Mouse (Mus musculus): ENCODE measurements around the gene Cep41.

The Cep41 gene

GRCm38 (mm10) chr6:30711365-30711763, 17.8 kb upstream of the Cep41 start:
- DNase-seq (ENCODE audit: inconsistent ontology term): no peak

DNA sequence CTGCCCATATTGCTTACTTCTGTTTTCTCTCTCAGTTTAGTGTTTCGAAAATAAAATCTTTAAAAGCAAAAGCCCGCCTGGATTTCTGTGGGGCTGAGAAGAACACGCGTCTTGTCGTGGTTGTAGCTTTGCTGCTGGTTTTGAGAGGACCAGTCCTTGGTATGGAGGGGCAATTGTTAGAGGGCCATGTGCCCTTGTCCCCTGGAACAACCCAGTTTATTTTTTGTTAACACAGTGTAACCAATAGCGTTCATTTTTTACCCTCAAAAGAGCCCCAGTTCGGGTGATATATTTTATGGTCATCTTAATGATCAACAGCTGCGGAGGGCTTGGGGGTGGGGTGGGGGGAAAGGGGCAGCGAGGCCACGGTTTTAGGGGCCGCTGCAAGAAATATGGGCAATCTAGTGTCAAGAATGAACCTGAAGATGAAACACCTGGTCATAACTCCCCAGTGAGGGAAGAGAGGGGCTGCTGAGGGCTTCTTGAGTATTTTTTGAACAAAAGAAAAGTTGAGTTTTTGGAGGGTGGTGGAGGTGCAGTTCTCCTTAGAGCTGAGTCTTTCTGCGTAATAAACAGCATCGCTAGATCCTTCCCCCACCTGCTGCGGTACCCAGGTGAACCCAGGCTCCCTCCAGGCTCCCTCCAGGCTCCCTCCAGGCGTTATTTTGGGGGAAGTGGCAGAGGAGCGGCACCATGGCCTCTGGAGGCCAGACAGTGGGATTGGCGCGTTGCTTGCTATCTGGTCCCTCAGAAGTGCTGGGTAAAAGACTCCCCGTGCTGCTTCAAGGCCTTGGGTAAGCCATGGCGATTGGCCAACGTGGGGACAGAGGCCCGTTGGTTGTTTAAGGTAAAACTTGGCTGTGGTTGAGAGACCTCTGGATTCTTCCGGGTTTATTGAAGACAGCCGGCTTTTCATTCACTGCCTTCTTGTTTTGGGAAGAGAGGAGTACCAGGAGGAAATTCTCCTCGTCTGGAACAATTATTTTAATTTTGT, 17.1 kb upstream of the Cep41 start:
- no peak for DNase-seq (ENCODE audit: inconsistent ontology term)

GRCm38 (mm10) chr6:30709115-30709514, 15.6 kb upstream of the Cep41 start:
- DNase-seq (ENCODE audit: inconsistent ontology term): no peak

GRCm38 (mm10) chr6:30703977-30704602, 10.5 kb upstream of the Cep41 start:
- DNase-seq (ENCODE audit: inconsistent ontology term): no peak

DNA sequence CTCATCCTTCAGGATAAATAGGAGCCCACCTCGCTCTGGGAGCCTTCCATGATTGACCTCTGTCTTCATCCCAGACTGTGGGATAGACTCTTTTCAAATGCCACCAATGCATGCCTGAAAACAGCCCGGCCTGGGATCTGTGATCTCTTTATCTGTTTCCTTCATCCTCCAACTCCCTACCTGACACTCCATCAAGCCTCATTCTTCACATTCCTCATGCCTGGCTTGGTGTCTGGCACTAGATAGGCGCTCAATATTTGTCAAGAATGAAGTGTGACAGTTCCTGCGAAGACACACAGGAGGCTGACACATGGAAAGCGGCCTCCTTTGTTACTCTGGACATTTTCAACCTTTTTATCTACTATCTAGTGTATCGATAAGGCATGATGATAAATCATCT, 9.9 kb upstream of the Cep41 start:
- DNase-seq (ENCODE audit: inconsistent ontology term): peak; percentile 23

GRCm38 (mm10) chr6:30702881-30703280, 9.3 kb upstream of the Cep41 start:
- DNase-seq (ENCODE audit: inconsistent ontology term): no peak

DNA sequence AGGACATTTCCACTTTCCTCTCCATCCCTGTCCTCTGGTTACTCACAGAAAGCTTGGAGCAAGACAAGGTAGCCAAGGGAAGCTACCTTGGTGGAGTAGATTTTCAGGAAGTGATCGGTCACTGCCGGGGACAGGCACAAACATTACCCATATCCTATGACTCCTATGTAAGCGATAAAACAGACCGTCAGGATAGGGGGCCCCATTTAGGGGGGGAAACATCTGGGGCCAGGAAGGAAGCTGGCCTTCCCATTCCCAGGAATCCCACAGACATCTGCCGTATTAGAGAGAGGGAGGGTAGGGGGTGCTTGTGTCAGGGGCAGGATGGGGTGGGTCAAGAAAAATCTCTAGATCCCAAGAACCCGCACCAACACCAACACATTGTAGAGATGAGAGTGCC, 6.6 kb upstream of the Cep41 start:
- DNase-seq (ENCODE audit: inconsistent ontology term): no peak

GRCm38 (mm10) chr6:30698036-30698435, 4.5 kb upstream of the Cep41 start:
- no peak for DNase-seq (ENCODE audit: inconsistent ontology term)

GRCm38 (mm10) chr6:30697464-30697863, 3.9 kb upstream of the Cep41 start:
- DNase-seq (ENCODE audit: inconsistent ontology term): no peak

DNA sequence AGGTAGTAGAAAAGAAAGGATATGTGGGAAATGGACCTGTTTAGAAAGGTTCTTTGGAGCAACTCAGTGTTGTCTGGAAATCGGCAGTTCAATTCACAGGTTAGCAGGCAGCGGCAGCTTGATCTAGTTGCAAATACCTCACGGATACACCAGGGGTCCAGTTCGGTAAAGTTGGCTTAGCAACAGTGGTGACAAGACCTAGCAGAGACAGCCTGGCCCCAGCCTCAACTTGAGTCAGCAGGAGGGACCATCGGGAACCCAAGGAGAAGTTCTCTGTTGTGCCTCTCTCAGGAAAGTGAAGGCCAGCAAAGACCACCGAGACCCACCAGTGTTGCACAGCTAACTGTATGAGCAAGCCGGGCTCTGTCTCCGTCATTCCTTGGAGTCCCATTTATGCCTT, 1.6 kb upstream of the Cep41 start:
- no peak for DNase-seq (ENCODE audit: inconsistent ontology term)

GRCm38 (mm10) chr6:30694209-30694608, 660 bp upstream of the Cep41 start:
- DNase-seq (ENCODE audit: inconsistent ontology term): no peak

DNA sequence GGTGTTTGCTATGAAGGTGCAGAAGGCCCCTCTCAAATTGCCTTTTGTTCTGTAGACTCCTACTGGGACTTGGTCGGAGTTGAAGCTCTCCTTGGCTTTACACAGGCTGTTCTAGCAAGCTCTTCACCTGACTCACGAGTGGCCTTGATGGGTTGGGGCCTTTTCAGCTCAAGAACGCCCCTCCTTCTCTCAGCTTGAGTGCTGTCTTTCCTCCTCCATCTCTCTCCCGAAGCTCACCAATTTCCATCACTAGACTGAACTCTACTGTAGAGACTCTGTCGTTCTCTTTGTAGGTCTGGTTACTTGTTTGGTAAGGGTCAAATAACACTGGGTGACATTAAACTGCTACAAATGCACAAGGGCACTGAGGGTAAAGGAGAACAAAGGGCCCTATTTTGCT, 723 bp downstream of the Cep41 start:
- no peak for DNase-seq (ENCODE audit: inconsistent ontology term)

- DNase-seq (ENCODE audit: inconsistent ontology term): peak; percentile 46
Observed at GRCm38 (mm10) chr6:30687198-30687597, 6.4 kb downstream of the Cep41 start.

GRCm38 (mm10) chr6:30684570-30684969, 9.0 kb downstream of the Cep41 start:
- DNase-seq (ENCODE audit: inconsistent ontology term): no peak

- no peak for DNase-seq (ENCODE audit: inconsistent ontology term)
Observed at GRCm38 (mm10) chr6:30681935-30682900, 11.3 kb downstream of the Cep41 start.

- DNase-seq (ENCODE audit: inconsistent ontology term): no peak
Observed at GRCm38 (mm10) chr6:30680442-30680841, 13.1 kb downstream of the Cep41 start.

GRCm38 (mm10) chr6:30679567-30679966, 14.0 kb downstream of the Cep41 start:
- DNase-seq (ENCODE audit: inconsistent ontology term): no peak

- no peak for DNase-seq (ENCODE audit: inconsistent ontology term)
Observed at GRCm38 (mm10) chr6:30678482-30678881, 15.1 kb downstream of the Cep41 start.

GRCm38 (mm10) chr6:30677591-30677990, 16.0 kb downstream of the Cep41 start:
- DNase-seq (ENCODE audit: inconsistent ontology term): no peak

DNA sequence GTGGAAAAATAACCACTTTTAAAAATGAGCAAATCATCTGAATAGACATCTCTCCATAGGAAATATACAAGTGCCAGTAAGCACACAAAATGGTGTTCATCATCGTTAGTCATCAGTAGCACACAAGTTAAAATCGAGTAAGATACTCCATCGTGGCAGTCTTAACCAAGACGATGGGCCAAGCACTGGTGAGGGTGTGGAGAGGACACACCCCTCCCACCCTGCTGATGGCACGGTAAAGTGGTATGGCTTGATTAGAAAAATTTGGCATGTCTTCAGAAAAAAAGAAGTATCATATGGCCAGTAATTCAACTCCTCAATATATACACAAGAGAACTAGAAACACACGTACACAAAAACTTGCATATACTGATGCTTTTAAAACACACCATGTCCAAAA, 17.0 kb downstream of the Cep41 start:
- DNase-seq (ENCODE audit: inconsistent ontology term): no peak

GRCm38 (mm10) chr6:30675281-30675771, 18.2 kb downstream of the Cep41 start:
- no peak for DNase-seq (ENCODE audit: inconsistent ontology term)
